Mouse (Mus musculus): Measurements from ENCODE around the gene Ipo11.

DNA sequence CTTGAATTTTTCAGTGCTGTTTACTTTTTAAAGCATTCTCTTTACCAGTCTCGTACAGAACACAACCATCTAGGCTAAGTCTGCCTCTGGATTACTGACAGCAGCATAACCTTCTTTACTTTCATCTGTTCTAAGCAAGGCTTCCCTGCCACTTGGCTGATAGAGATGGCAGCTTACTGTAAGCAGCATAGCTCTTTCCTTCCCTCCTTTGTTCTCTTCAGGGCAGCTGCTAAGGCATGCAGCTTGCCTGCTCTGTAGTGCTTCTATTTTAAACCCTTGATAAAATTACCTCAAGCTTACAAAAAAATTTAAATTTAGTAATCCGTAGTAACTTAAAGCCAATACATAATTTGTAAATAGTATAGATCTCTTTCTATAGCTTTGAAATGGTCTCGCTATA is 18.1 kb upstream of the Ipo11 start:
- TF ChIP-seq EP300 (IDR thresholded peaks at IDR 0.05; ENCODE audit: low read depth) (no peak), CTCF (IDR thresholded peaks at IDR 0.05; ENCODE audit: low read depth) (no peak)
